Mouse (Mus musculus) monocyte, adult 2 months (primary cell): ENCODE measurements at regions not wholly inside any gene's neighbourhood (a gene's known extent, or its start where the extent isn't known, plus 50 kb on each side); places are given as distances from the start of the nearest gene placed in this dataset.
A peak's percentile ranks its signal among the peaks of the same experiment; 100 is the strongest.

ENCODE experiments used
- DNase-seq, 2 experiments: peaks; one replicate each; pipeline ENCODE4 v3.0.0; 2022; ENCODE audit warnings: low spot score in 2 of 2, low read depth in 1 of 2

DNA sequence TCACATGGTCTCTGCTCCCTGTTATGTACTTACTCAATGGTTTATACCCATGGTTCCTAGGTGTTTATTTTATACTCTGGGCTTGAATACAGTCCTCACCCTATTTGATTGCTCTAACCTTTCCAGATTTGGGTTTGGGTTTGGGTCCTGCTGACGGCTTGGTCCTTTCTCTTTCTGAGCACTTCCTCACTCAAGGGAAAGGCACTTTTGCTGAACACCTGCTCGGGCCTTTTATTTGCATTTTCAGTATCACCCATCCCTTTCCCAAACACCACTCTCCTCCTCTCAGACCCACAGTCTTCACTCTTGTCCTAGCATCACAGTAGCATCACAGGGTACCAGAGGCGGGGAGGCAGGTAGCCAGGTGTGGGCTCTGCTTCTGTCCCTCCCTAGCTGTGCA, 113.7 kb upstream of the Id2 start:
- DNase-seq = no peak

DNA sequence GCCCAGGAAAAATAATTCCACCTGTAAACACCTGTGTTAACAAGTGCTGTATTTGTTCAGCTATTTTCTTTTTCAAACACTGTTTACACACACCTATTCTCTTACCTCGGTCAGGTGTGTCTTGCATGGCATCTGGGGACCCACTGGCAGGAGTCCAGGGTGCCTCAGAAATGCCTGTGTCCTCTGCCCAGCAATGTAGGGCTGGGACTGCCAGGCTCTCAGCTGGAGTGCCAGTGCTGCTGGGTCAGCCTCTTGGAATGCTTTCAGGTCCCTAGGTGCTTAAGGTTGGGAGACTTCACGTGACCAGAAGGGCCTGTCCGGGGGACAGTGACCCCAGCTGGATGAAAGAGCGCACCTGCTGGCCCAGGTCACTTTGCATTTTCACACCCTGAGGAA, 112.4 kb upstream of the Id2 start:
- no peak for DNase-seq

DNA sequence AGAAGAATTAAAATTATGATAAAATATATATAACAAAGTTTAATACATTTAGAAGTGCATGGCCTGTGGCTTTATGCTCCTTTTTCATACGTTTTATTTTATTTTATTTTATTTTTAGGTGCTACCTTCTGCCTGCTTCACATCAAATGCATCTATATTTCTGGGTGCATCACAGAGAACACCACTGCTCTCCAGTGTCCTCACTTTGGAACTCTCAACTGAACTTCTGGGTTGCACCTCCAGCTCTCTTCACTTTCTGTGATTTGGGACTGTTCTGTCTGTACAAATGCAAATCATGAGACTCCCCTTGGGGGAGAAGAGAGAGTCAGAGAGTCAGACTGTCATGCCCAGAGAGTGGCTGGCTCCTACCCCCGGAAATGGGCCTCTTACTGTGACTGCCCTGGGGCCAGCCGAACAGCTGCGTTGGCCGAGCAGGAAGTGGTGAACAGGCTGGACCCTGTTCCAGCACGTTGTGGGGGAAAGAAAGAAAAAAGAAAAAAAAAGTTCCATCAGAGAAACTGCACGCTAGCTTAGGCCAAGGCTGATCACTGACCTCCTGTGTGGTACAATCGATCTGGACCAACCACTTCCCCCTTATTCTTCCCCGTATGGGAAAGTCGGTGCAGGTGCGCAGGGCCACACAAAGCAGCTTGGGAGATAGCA, 111.9 kb upstream of the Id2 start:
- no peak for DNase-seq

DNA sequence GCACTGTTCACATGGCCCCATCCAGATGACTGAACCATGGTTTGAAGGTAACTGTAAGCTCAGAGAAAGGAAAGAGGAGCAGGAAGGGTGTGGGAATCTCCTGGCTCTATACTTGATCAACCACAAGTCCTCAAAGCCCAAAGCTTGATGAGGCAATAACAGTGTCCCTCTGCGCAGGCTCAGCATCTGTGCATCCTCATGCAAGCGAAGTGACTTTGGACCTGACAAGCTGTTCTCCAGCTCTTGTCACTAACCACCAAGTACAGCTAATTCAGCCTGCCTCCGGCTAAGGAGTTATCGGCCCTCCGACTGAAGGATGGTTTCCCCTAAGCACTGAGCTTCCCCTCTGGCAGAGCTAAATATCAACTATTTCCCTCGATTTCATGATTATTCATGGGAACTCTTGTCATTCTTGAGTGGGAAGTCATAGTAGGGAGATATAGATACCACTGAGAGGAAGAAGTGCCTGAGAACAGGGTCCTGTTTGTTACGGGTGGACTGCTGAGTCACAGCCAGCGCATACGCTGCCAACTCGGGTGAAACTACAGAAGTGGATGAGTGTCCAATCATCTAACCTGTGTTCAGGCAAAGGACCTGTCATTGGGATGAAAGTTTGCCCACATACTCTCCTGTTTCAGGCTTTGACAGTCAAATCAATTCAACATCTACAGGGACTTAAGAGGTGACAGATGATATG, 106.6 kb upstream of the Id2 start:
- peak in 1 of 2 experiments; percentile 35 for DNase-seq

DNA sequence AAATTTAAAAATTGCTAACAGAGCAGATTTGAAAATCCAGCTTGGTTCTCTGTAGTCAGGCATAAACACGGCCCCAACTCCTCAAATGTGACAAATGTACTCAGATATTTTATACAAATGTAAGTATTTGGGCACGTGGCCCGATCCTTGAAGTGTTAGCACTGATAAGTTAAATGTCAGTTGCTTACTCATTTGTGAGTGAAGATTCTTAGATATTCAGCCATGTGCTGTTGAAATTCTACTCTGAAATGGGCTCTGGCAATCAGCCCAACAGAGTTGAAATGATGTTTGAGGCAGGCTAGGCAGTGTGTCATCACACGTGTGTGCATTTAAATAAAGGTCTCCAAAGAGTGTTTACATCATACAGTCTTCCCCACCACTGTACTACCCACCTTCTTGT, 103.2 kb upstream of the Id2 start:
- DNase-seq = no peak

DNA sequence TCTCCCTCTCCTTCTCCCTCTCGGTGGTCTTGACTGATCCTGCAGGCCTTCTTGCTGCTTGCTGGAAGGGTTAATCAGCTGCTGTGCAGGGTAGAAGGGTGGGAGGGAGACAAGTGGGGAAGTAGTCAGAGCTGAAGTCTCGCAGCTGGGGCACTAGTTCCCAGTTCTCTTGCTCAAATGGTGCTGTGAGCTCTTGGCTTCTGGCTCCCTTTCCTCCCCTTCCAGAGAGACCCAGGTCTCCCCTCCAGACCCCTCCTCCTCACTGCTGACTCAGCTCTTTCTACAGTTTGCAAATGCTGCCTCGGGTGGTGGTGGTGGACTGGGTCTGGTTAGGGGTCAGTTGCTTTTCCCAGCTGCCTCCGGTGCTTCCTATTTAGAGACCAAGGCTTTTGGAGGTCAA, 100.8 kb upstream of the Id2 start:
- no peak for DNase-seq

DNA sequence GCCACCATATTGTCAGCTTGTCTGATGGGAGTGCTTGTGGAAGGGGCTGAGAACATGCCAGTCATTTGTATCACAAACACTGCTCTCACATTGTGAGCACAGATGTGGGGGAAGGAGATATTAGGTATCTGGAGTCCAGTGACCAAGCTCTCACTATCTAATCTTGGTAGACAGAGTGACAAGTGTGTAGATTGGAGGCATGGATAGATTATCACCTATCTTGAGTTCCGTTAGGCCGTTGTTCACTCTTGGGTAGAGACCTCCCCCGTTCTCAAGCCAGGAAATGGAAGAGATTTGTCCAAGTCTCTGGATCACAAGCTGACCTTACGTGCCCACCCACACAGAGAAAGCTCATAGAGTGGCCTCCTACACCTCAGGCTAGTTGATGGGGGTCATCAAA, 99.1 kb upstream of the Id2 start:
- no peak for DNase-seq

DNA sequence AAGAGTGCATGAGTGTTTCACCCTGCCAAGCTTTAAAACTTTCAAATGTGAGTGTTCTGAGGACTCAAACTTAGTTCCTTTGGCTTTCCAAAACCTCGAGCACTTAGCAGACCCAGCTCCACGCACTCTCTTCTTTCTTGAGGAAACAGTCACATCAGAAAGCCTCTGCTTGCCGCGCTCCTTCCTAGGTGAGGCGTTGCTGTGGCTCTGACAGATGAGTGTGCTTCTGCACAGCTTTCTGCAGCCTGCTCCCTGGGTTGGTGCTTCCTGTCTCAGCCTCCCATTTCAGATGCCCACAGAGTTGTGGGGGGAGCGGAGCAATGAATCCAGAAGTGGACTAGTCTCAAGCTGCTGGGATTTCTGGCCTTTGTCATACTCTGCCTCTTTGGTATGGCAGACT, 95.3 kb upstream of the Id2 start:
- DNase-seq = no peak

DNA sequence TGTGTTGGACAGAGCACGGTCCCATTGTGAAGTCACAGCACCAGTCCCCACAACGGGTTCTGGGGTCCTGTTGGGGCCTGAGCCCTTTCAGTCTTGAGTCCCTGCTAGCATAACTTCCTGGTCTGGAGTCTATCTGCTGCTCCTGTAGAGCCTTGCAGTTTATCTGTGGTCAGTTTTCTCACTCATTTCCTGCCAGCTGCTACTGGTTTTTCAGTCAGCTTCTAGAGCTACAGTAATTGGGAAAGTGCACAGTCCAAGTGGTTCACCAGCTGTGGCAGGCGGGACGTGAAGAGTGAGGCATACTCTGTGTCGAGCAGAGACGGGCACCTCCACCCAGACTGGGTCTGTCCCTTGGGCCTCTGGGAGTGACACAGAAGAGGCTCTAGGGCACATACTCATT, 93.4 kb upstream of the Id2 start:
- DNase-seq = no peak

DNA sequence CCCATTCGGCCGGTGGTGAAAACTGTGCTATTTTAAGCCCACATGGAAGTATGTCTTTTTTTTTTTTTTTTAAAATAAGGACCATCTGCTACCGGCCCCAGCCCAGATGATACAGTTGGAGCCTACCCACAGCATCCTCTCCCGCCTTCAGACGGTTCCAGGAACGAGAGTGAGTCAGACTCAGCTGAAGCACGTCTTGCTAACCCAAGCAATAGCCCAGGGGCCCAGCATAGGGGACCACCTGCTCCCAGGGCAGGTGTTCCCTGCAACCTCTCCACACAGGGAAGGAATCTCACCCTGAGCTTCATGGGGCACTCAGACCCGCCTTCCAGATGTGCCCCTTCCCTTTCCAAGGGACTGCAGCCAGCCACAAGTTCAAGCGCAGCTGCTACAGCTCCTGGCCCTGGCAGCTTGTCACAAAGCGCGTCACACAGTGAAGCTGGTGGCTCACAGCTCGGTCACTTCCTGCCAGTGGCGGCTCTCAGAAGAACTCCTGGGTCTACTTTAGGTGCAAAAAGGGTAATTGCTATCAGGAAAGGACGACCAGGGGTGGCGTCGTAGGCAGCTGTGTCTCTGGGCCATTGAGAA, 92.3 kb upstream of the Id2 start:
- no peak for DNase-seq

DNA sequence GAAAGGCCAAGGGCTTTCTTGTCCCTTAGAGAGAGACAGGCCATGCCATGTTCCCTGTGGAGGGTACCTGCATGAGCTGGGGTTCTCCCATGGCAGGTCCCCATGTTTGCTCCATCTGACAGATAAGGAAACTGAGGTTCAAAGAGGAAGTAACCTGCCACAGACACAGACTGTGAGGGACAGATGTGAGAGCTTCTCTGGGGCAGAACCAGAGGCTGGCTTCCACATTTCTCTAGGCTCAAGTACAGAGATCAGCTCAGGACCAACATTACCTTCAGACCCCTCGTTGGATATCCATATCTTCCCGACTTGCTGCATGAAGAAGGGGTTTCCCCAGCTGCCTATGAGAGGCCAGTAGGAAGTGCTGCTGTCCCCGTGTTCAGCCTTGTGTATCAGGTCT, 91.6 kb upstream of the Id2 start:
- no peak for DNase-seq

DNA sequence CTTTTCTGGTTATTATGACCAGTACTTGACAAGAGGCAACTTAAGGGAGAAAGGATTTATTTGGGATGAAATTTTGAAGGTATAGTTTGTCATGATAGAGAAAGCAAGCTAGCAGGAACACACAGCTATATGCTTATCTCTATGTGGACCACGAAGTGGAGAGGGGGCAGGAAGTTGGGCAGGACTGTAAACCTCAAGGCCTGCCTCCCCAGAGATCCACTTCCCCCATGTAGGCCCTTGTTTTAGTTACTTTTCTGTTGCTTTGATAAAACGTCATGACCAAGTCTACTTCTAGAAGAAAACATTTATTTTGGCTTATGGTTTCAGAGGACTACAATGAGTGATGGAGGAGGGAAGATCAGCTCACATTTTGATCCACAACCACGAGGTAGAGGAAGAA, 90.3 kb upstream of the Id2 start:
- no peak for DNase-seq

DNA sequence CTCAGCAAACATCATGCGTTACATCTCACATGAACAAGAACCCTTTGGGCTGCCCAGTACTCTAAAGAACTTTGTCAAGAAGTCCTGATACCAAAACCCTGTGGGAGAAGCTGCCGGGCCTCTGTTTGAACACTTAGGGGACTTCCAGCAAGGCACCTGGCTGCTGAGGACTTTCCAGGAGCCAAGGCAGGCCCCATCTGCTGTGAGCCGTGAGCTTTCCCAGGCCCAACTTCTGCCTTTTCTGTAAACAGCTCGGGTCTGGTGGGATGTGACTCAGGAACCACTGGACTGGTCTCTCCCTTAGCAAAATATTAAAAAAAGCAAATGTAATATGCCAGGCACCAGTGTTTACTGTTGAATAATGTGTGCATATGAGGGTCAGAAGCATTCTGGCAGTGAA, 85.7 kb upstream of the Id2 start:
- DNase-seq = no peak

DNA sequence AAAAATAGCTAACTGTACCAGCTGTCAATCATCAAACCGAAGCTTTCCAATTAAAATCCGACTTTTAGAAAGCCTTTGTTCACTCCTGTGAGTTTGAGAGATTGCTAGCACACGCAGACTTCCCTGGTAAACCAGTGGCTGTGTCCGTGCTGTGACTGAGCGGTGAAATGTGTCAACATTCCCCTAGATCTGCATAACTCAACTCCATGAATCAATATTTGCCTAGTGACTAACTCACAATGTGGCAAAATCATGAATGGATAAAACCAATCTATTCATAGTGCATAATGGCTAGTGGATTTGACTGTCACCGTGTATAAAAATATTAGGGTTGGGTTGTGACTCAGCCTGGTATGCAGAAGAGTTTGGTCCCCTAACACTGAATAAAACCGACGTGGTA, 84.4 kb upstream of the Id2 start:
- no peak for DNase-seq

DNA sequence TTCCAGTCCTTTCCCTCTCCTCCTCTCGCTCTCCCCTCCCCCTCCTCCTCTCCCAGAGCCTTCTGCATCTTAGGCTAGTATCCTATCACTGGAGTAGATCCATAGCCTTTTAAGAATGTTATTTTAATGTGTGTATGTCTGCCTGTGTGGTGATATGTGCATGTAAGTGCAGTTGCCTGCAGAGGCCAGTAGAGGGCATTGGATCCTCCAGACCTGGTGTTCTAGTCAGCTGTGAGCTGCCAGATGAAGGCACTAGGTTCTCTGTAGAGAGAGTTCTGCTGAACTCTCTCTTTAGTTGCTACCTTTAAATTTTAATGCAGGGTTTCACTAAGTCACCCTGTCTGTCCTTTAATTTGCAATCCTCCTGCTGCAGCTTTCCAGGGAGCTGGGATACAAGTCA, 83.9 kb upstream of the Id2 start:
- DNase-seq = no peak

DNA sequence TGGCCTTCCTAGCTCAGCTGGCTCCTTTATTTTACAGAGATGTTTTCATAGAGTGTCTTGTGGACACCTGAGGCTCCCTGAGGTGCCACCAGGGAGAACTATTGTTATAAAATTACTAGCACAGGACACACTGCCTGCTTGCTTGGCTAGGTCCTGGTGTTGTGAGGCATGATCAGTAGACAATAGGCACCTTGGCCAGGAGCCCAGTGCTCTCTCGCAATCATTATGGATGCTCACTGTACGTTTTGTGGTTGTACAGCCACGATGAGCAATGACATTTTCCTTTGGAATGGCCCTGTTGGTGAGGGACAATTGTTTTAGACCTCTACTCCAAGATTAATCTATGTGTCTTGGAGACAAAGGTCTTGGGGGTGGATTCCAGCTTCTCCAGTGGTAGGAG, 83.3 kb upstream of the Id2 start:
- no peak for DNase-seq

DNA sequence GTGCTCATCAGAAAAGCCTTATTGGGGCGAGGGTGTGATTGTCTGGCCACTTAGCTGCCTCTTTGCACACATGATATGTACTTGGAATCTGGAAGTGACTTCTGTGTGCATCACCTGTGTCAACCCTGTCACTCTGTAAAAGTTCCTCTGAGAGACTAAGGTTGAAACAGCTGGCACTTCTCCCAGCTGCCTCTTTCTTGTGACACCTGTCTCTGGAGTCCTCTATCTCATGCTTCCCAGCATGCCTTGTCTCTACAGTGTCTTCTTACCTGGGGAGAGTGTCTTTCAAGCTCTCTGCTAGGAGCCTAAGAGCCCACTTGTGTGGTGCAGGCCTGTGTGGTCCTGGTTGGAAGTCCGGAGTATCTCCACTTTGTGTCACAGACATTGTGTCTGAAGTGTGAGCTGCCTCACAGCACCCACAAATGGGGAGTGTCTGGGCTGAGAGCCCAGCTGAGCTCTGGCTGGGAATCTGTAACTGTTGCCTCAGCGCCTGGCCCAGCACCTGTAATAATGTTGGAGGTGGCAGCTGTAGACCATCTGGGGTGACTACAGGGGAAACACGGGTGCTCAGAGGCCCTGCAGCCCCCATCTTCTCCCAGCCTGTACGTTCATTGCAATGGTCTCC, 81.7 kb upstream of the Id2 start:
- no peak for DNase-seq

DNA sequence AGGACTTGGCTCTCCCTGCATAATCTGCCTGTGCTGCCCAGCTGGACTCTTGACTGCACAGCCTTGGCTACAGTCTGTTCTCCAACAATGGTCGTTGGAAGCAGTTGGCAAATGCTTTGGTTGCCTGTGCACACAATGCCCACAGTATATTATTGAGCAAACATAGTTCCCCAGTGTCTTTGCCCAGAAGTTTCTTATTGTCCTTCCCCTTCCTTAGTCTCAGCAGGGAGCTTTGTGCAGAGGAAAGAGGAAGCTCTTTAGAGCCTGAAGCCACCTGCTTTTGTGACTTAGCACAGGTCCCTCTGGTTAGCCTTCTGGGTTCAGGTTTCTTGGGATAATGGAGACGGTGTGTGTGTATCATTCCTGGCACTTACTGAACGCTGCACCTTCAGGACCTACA, 80.9 kb upstream of the Id2 start:
- no peak for DNase-seq

DNA sequence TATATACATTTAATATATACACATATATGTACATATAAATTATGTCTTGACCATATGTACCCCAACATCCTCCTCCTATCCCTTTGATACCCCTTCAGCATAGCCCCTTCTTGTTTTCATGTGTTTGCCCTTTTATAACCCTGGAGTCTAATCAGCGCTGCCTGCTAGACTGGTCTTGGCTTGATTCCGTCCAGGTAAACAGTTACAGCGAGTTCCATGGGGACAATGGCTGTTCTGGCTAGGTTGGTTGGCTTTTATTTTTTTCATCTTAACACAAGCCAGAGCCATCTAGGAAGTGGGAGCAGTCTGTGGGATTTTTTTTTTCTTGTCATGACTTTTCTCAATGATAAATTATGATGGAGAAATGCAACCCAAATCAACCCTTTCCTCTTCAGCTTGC, 79.6 kb upstream of the Id2 start:
- DNase-seq = no peak

DNA sequence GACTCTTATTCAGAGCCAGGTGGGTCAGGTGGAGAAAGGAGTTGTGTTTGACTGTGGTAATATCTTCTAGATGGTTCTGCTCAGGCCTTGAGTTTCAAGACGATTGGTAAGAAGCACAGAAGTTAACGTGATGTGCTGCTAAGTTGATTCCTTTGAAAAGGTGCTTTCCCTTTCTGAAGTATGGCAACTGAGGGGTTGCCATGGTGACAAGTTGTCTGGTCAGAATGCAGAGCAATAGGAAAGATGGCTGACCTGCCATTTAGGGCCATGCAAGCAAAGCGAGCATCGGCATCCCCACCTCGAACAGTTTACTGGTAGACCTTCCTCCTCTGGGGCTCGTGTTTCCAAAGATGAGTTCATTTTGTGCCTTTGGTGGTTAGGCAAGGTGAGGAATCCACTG, 76.1 kb upstream of the Id2 start:
- DNase-seq = no peak

DNA sequence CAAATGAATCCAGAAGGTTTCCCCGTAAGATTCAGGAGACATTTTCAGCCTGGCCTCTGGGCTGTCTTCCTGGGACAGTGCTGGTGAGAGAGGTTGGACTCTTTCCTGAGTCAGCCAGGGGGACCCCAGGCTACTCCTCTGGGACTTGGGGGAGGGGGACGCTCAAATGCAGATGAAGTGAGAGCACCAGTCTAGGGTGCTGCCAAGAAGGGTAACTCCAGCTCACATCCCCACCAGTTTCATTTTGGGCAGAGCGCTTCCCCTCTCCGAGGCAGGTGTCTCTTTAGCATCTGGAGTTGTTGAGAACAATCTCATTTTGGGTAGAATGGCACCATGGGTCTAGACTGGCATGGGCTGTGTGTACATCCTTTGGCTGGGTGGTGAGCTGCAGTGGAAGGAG, 75.5 kb upstream of the Id2 start:
- no peak for DNase-seq

DNA sequence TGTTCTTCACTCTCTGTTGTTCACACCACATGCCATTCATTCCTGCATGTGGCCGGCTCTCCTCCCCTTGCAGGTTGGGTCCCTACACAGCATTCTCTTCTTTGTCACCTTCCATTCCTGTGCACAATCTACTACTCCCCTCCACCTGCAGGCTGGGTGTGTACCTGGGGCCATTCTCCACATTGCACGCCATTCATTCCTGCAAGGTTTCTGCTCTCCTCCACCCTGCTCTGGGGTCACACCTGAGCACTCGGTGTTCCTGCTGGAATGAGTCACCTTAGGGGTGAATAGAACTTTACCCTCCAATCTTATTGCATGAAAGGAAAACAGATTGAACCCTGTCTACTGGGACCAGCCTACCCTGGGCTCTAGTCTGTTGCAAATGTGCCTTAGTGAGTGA, 72.7 kb upstream of the Id2 start:
- no peak for DNase-seq

DNA sequence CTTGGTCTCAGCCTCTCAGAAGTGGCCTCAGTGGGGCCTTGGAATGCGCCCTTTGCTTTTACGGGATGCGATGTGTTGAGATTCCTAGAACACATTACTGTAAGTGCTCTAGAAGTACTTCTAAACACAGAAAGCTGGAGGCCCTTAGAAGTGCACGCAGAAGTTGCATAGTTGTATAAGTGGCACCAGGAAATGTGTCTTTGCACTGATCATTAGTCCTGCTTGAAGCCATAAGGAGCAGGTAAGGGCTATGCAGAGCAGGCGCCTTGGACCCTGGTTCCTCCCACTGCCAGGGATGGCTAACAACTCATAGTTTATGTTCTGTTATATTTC, 71.2 kb upstream of the Id2 start:
- DNase-seq = no peak
